Comparison of ENCODE assay signal across 13 mouse cellular contexts in genomic region chr2:102447831-102448230, GRCm38 (mm10). TPM values are rescaled to one million over a fixed set of nuclear protein-coding genes. Genes with fewer than 3 reads are reported as not detected.
DNase-seq lines count a peak whose midpoint lies in the region; ATAC-seq lines count a peak whose summit lies in the region.
"Had no signal": no experiment of that assay in that cellular context is flagged by ENCODE, and none has a peak within 500 bp of the region (broad histone marks: within the 10 kb centered on the region; RNA-seq: fewer than 3 reads in every experiment).

No protein-coding gene starts in this region.

- no peak overlapping the region for H3K27ac ChIP-seq in hindbrain, embryonic 16.5 days (ENCODE audit: low read depth, low read length)
- 0 out of 2 replicates have a peak overlapping the region, but pooled peaks have one; percentile 10 for H3K27ac ChIP-seq in neural tube, embryonic 15.5 days (replicated peaks)
- H3K27ac ChIP-seq: liver, embryonic 13.5 days; stomach, postnatal 0 days had no signal

- H3K4me3 ChIP-seq in hindbrain, embryonic 16.5 days (ENCODE audit: low read length), result no peak overlapping the region
- no peak overlapping the region for H3K4me3 ChIP-seq in neural tube, embryonic 15.5 days (replicated peaks)
- H3K4me3 ChIP-seq: heart, embryonic 12.5 days; liver, embryonic 13.5 days had no signal

- DNase-seq in heart, adult 11 months, result peak; percentile 74
- no peak for DNase-seq in heart, postnatal 25 days (ENCODE audit: low spot score)
- peak; percentile 54 for DNase-seq in urinary bladder, postnatal 14 days (ENCODE audit: low spot score)
- no peak for DNase-seq in urinary bladder, postnatal 10 days (ENCODE audit: low spot score)
- DNase-seq in thymus, postnatal 10 days (ENCODE audit: low spot score in 2 of 2), result no peak
- no peak for DNase-seq in lung, postnatal 36 days
- DNase-seq: adrenal gland, postnatal 14 days; liver, embryonic 13.5 days; spleen, adult 18-20 months had no signal

- H3K4me2 ChIP-seq in hindbrain, embryonic 16.5 days (ENCODE audit: low read length), result 0 out of 2 replicates have a peak overlapping the region, but pooled peaks have one; percentile 14
- H3K4me2 ChIP-seq in neural tube, embryonic 15.5 days, result peak overlapping the region; percentile 88
- H3K4me2 ChIP-seq: heart, embryonic 12.5 days; liver, embryonic 13.5 days had no signal

- H3K9me3 ChIP-seq in hindbrain, embryonic 16.5 days (ENCODE audit: control insufficient read depth, low read length), result no peaks in the 10 kb centered on the region
- H3K9me3 ChIP-seq in neural tube, embryonic 15.5 days (replicated peaks), result no peaks in the 10 kb centered on the region
- H3K9me3 ChIP-seq: heart, embryonic 12.5 days; liver, embryonic 13.5 days had no signal

- intact Hi-C loops in heart, postnatal 25 days (cut with DNase I), result no loop called here

- no peak overlapping the region for H3K9ac ChIP-seq in hindbrain, embryonic 16.5 days (ENCODE audit: low read depth, low read length)
- no peak overlapping the region for H3K9ac ChIP-seq in neural tube, embryonic 15.5 days (replicated peaks)
- H3K9ac ChIP-seq: heart, embryonic 12.5 days; liver, embryonic 13.5 days had no signal

- ATAC-seq in hindbrain, embryonic 16.5 days, result no peak
- no peak for ATAC-seq in neural tube, embryonic 15.5 days (ENCODE audit: low FRiP score)

- 64% methylated on average over 7 of the region's 7 CpGs for WGBS in hindbrain, embryonic 16.5 days
- 73% methylated on average over 7 of the region's 7 CpGs for WGBS in neural tube, embryonic 15.5 days

- peaks cover 13% of the 10 kb centered on the region for H3K4me1 ChIP-seq in hindbrain, embryonic 16.5 days (ENCODE audit: control insufficient read depth, insufficient read depth, low read depth, low read length)
- peaks cover 24% of the 10 kb centered on the region for H3K4me1 ChIP-seq in neural tube, embryonic 15.5 days

- H3K36me3 ChIP-seq in hindbrain, embryonic 16.5 days (ENCODE audit: control insufficient read depth, insufficient read depth, low read length), result no peaks in the 10 kb centered on the region
- no peaks in the 10 kb centered on the region for H3K36me3 ChIP-seq in neural tube, embryonic 15.5 days
- H3K36me3 ChIP-seq: heart, embryonic 12.5 days; liver, embryonic 13.5 days had no signal

- no peaks in the 10 kb centered on the region for H3K27me3 ChIP-seq in hindbrain, embryonic 16.5 days (replicated peaks; ENCODE audit: control insufficient read depth, insufficient read depth, low read length)
- H3K27me3 ChIP-seq in neural tube, embryonic 15.5 days (replicated peaks), result no peaks in the 10 kb centered on the region
- H3K27me3 ChIP-seq: heart, embryonic 12.5 days had no signal

RNA-seq across cellular contexts. Expression of gene Fjx1, which starts 4.5 kb away (rescaled TPM):
- total RNA-seq in heart, postnatal 25 days (2021), result under 1 TPM; 0.60 to 0.78 TPM
- polyA plus RNA-seq in hindbrain, embryonic 16.5 days (2015; fragmentation: Nextera tagmentation; extraction: Ambion mirVana), result 24.8 and 26.3 TPM in 2 replicates
- polyA plus RNA-seq in neural tube, embryonic 15.5 days (2015; fragmentation: Nextera tagmentation; extraction: Ambion mirVana), result 31.6 and 38.5 TPM in 2 replicates

RNA-seq across cellular contexts. Expression of gene Trim44, which starts 40.2 kb away (rescaled TPM):
- total RNA-seq in heart, postnatal 25 days (2021), result 10 to 100 TPM; 24.7 to 28.2 TPM
- 40.3 and 50.8 TPM in 2 replicates for polyA plus RNA-seq in hindbrain, embryonic 16.5 days (2015; fragmentation: Nextera tagmentation; extraction: Ambion mirVana)
- polyA plus RNA-seq in neural tube, embryonic 15.5 days (2015; fragmentation: Nextera tagmentation; extraction: Ambion mirVana), result 51.2 and 56.2 TPM in 2 replicates

Comparison
In these comparisons a context has a peak if more than half of its experiments do, and no peak if none do; other contexts are left out.
1. DNase-seq: peak in heart, adult 11 months (single experiment) and urinary bladder, postnatal 14 days (single experiment); none in heart, postnatal 25 days (single experiment), urinary bladder, postnatal 10 days (single experiment), thymus, postnatal 10 days (0 of 2) and lung, postnatal 36 days (single experiment).